Comparison of ENCODE assay signal across 14 mouse cellular contexts in the genomic region with DNA sequence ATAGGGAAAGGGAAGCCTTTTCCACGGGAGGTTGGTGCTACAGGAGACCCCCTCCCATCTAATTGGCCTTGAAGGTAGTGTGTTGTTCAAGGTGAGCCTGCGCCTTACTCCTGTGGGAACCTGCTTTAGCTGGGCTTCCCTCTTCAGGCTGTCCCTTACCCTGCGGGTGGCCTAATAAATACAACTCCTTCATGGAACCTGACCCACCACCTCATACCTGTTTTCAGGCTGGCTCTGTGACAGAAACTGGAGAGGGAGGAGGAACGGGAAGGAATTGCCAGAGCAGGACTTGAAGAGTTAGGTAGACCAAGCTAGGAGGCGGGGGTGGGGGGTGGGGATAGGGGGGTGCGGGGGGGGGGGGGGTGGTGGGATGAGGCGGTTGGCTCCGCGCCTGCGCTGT.
"Had no signal": no experiment of that assay in that cellular context is flagged by ENCODE, and none has a peak within 500 bp of the region (broad histone marks: within the 10 kb centered on the region; RNA-seq: fewer than 3 reads in every experiment).

No protein-coding gene starts in this region.

- H3K27me3 ChIP-seq: neural tube, embryonic 15.5 days had no signal

- H3K36me3 ChIP-seq: liver, embryonic 15.5 days; neural tube, embryonic 15.5 days had no signal

- DNase-seq: kidney, adult 9 months; kidney, postnatal 10 days; kidney, postnatal 4 days; midbrain, embryonic 14.5 days; right cerebral cortex, adult 18-20 months; right cerebral cortex, postnatal 25 days; thymus, adult 2 months; thymus, postnatal 25 days had no signal

- H3K4me1 ChIP-seq: liver, embryonic 15.5 days had no signal

- ATAC-seq: inflammation-experienced regulatory T-cells, adult 6 months; intestine, postnatal 0 days had no signal

- H3K9ac ChIP-seq: liver, embryonic 15.5 days; neural tube, embryonic 15.5 days had no signal

- H3K27ac ChIP-seq: layer of hippocampus, adult 2 months; liver, embryonic 15.5 days; neural tube, embryonic 15.5 days had no signal

- H3K9me3 ChIP-seq: liver, embryonic 15.5 days; neural tube, embryonic 15.5 days had no signal

- H3K4me3 ChIP-seq: layer of hippocampus, adult 2 months; liver, embryonic 15.5 days; myocyte; neural tube, embryonic 15.5 days had no signal
